Mouse (Mus musculus): ENCODE data around the gene Aff4.
"Not testable (repeated sequence)": the region's sequence is repeated elsewhere in the genome, so short reads cannot be mapped to it uniquely, and the experiment has no call there.

Aff4 gene

GRCm38 (mm10) chr11:53337684-53338083 is 12.9 kb upstream of the Aff4 start:
- DNase-seq (ENCODE audit: low spot score in 2 of 2) = no peak

- not testable (repeated sequence) for DNase-seq (ENCODE audit: low spot score in 2 of 2)
Measured at GRCm38 (mm10) chr11:53341019-53341418, 9.6 kb upstream of the Aff4 start.

- no peak for DNase-seq (ENCODE audit: low spot score in 2 of 2)
Measured at GRCm38 (mm10) chr11:53342711-53343110, 7.9 kb upstream of the Aff4 start.

- DNase-seq (ENCODE audit: low spot score in 2 of 2) = no peak
Measured at GRCm38 (mm10) chr11:53345328-53345727, 5.3 kb upstream of the Aff4 start.

GRCm38 (mm10) chr11:53345738-53346137 is 4.9 kb upstream of the Aff4 start:
- no peak for DNase-seq (ENCODE audit: low spot score in 2 of 2)

- peak in 1 of 2 experiments; percentile 8 for DNase-seq (ENCODE audit: low spot score in 2 of 2)
Measured at GRCm38 (mm10) chr11:53351224-53351942, 750 bp downstream of the Aff4 start.

GRCm38 (mm10) chr11:53351943-53352590 is 1.4 kb downstream of the Aff4 start:
- DNase-seq (ENCODE audit: low spot score in 2 of 2) = no peak

- no peak for DNase-seq (ENCODE audit: low spot score in 2 of 2)
Measured at GRCm38 (mm10) chr11:53358504-53359155, 8.0 kb downstream of the Aff4 start.

GRCm38 (mm10) chr11:53367032-53367431 is 16.4 kb downstream of the Aff4 start:
- DNase-seq (ENCODE audit: low spot score in 2 of 2) = no peak

GRCm38 (mm10) chr11:53378918-53379317 is 28.3 kb downstream of the Aff4 start:
- no peak for DNase-seq (ENCODE audit: low spot score in 2 of 2)

GRCm38 (mm10) chr11:53383758-53384428 is 33.3 kb downstream of the Aff4 start:
- no peak for DNase-seq (ENCODE audit: low spot score in 2 of 2)

- DNase-seq (ENCODE audit: low spot score in 2 of 2) = no peak
Measured at GRCm38 (mm10) chr11:53393856-53394255, 43.2 kb downstream of the Aff4 start.

GRCm38 (mm10) chr11:53403638-53404037 is 53.0 kb downstream of the Aff4 start:
- no peak for DNase-seq (ENCODE audit: low spot score in 2 of 2)

- DNase-seq (ENCODE audit: low spot score in 2 of 2) = no peak
Measured at GRCm38 (mm10) chr11:53411738-53412137, 61.1 kb downstream of the Aff4 start.

GRCm38 (mm10) chr11:53413871-53414270 is 63.2 kb downstream of the Aff4 start:
- no peak for DNase-seq (ENCODE audit: low spot score in 2 of 2)

GRCm38 (mm10) chr11:53418048-53418447 is 67.4 kb downstream of the Aff4 start:
- no peak for DNase-seq (ENCODE audit: low spot score in 2 of 2)

GRCm38 (mm10) chr11:53423036-53423435 is 72.4 kb downstream of the Aff4 start, which contains the start of gene Leap2:
TSS of gene Leap2 (minus strand) at chr11:53423170.
- no peak for DNase-seq (ENCODE audit: low spot score in 2 of 2)

GRCm38 (mm10) chr11:53424826-53425225 is 74.2 kb downstream of the Aff4 start:
- no peak for DNase-seq (ENCODE audit: low spot score in 2 of 2)

GRCm38 (mm10) chr11:53425251-53425650 is 74.6 kb downstream of the Aff4 start:
- no peak for DNase-seq (ENCODE audit: low spot score in 2 of 2)

GRCm38 (mm10) chr11:53425711-53426255 is 75.2 kb downstream of the Aff4 start:
- DNase-seq (ENCODE audit: low spot score in 2 of 2) = no peak

GRCm38 (mm10) chr11:53426914-53427313 is 76.3 kb downstream of the Aff4 start:
- not testable (repeated sequence) for DNase-seq (ENCODE audit: low spot score in 2 of 2)

Measured in spleen, postnatal 14 days (tissue).